Mouse (Mus musculus) heart, adult 2 months (tissue): ENCODE measurements at regions not wholly inside any gene's neighbourhood (a gene's known extent, or its start where the extent isn't known, plus 50 kb on each side); places are given as distances from the start of the nearest gene placed in this dataset.

Experiments used
- CTCF ChIP-seq: fragments of 200-600 bp; IDR thresholded peaks from 2 replicates; pipeline ENCODE4 v1.8.1; 2022; ENCODE audit warnings: antibody characterized with exemption, mild to moderate bottlenecking, moderate library complexity
- EP300 ChIP-seq: fragments of 200-500 bp; IDR thresholded peaks from 2 replicates; pipeline ENCODE4 v1.6.1; 2011; ENCODE audit warnings: low read depth, low read length, control low read depth; ENCODE audit not compliant: insufficient read depth
- POLR2A ChIP-seq: fragments of 200-500 bp; IDR thresholded peaks from 2 replicates; pipeline ENCODE4 v1.6.1; 2011; ENCODE audit warnings: mild to moderate bottlenecking, low read depth, low read length, control low read depth; ENCODE audit not compliant: insufficient read depth

DNA sequence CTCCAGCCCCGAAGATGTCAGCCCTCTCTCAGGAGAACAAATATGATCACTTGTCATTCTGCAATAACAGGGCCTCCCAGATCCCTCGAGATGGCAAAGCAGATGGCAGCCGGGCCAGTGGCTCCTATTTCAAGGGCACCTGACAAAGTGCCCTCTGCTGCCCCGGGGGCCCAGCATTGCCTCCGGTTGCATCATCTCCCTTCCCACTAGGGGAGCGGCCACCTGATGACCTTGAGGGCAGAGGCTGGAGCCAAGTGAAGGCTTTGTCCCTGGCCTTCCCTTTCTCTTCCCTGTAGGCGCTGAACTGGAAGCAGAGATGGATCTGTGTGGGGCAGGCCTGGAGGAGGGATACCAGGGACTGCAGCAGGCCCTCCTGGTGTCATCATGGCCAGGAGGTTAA is 222.6 kb downstream of the 3110018I06Rik start:
- TF ChIP-seq CTCF (no peak), POLR2A (no peak), EP300 (no peak)
